Mouse (Mus musculus): ENCODE measurements around the gene Lgals4. TPM values are rescaled to one million over a fixed set of nuclear protein-coding genes. Genes with fewer than 3 reads are reported as not detected.

The Lgals4 gene
- total and polyA plus RNA-seq, 3 experiments, result 2.1 to 5.1 TPM; not detected in 1

GRCm38 (mm10) chr7:28824941-28825685 is 8.5 kb upstream of the Lgals4 start, which contains the start of gene Ech1 (continued):
- TF ChIP-seq POLR2AphosphoS5 (IDR thresholded peaks at IDR 0.05; ENCODE audit: borderline replicate concordance, low read depth, low read length), result no peak
- no peak; a peak in 1 of 4 replicates for TF ChIP-seq EP300 (IDR thresholded peaks at IDR 0.05; ENCODE audit: low read depth in 1 of 2, low read length in 2 of 2)
- TF ChIP-seq NELFE (IDR thresholded peaks at IDR 0.05; ENCODE audit: low read depth, low read length), result peak; percentile 64; the same call in 1 of the 2 replicates
- no peak for TF ChIP-seq MAZ (IDR thresholded peaks at IDR 0.05; ENCODE audit: low read depth, low read length)
- TF ChIP-seq NRF1 (IDR thresholded peaks at IDR 0.05; ENCODE audit: insufficient read depth, low read depth, low read length, poor library complexity, severe bottlenecking), result peak; percentile 62
- no peak for TF ChIP-seq ZMIZ1 (IDR thresholded peaks at IDR 0.05; ENCODE audit: low read depth, low read length)
- TF ChIP-seq CHD1 (IDR thresholded peaks at IDR 0.05; ENCODE audit: low read depth, low read length), result peak; percentile 85; the same call in 1 of the 2 replicates
- TF ChIP-seq BHLHE40 (IDR thresholded peaks at IDR 0.05; ENCODE audit: borderline replicate concordance, low read depth, low read length), result no peak
- no peak for TF ChIP-seq CTCF (IDR thresholded peaks at IDR 0.05 in 2 of 3, conservative IDR thresholded peaks at IDR 0.05 in 1 of 3; ENCODE audit: control insufficient read depth in 1 of 3, insufficient read depth in 1 of 3, low read depth in 2 of 3, low read length in 3 of 3, poor library complexity in 1 of 3, severe bottlenecking in 1 of 3)
- TF ChIP-seq GATA1 (IDR thresholded peaks at IDR 0.05; ENCODE audit: low read depth, low read length), result no peak

- Histone ChIP-seq H3K27ac (ENCODE audit: control insufficient read depth, low read depth, low read length) (peak overlapping the region; percentile 89), H3K4me3 (ENCODE audit: control insufficient read depth in 1 of 2, insufficient read depth in 1 of 2, low read depth in 2 of 2, low read length in 2 of 2) (peak overlapping the region; percentile 77 to 85), H3K9me3 (replicated peaks; ENCODE audit: insufficient read depth, low read length) (no peaks in the 10 kb centered on the region), H3K36me3 (ENCODE audit: control insufficient read depth in 1 of 2, insufficient read depth in 2 of 2, low read length in 2 of 2) (peaks cover 12 to 48% of the 10 kb centered on the region in 2 experiments; a peak in 3 of 4 replicates), H3K79me2 (ENCODE audit: control insufficient read depth, insufficient read depth, low read length, poor library complexity) (peaks cover 4% of the 10 kb centered on the region), H3K27me3 (ENCODE audit: control insufficient read depth in 1 of 2, insufficient read depth in 2 of 2, low read length in 2 of 2) (no peaks in the 10 kb centered on the region), H3K4me1 (ENCODE audit: control insufficient read depth in 1 of 2, insufficient read depth in 2 of 2, low read length in 2 of 2) (peaks cover 6 to 41% of the 10 kb centered on the region in 2 experiments), H3K9ac (ENCODE audit: control insufficient read depth, low read depth, low read length, poor library complexity, severe bottlenecking) (peak overlapping the region; percentile 97)
- peak; percentile 67 for DNase-seq (ENCODE audit: low read depth, low spot score)
- TF ChIP-seq SIN3A (IDR thresholded peaks at IDR 0.05; ENCODE audit: low read length) (0 out of 2 replicates have a peak, but pooled peaks have one; percentile 12), KAT2A (conservative IDR thresholded peaks at IDR 0.05; ENCODE audit: low read depth, low read length) (no peak), CHD1 (IDR thresholded peaks at IDR 0.05; ENCODE audit: low read depth, low read length) (no peak; the same call in 1 of the 2 replicates), USF1 (IDR thresholded peaks at IDR 0.05; ENCODE audit: low read depth, low read length) (no peak), TBP (IDR thresholded peaks at IDR 0.05; ENCODE audit: low read depth, low read length) (no peak), GATA1 (IDR thresholded peaks at IDR 0.05; ENCODE audit: low read depth, low read length) (no peak), MAFK (IDR thresholded peaks at IDR 0.05; ENCODE audit: borderline replicate concordance, low read depth, low read length) (no peak), E2F4 (IDR thresholded peaks at IDR 0.05; ENCODE audit: borderline replicate concordance, low read depth, low read length) (no peak), MAZ (IDR thresholded peaks at IDR 0.05; ENCODE audit: low read depth, low read length) (0 out of 2 replicates have a peak, but pooled peaks have one; percentile 32), ETS1 (IDR thresholded peaks at IDR 0.05; ENCODE audit: low read depth, low read length) (no peak), GABPA (IDR thresholded peaks at IDR 0.05; ENCODE audit: low read depth, low read length) (no peak), MYB (IDR thresholded peaks at IDR 0.05; ENCODE audit: low read depth, low read length) (no peak), ZKSCAN1 (IDR thresholded peaks at IDR 0.05; ENCODE audit: low read depth, low read length) (peak; percentile 34; the same call in 1 of the 2 replicates), NRF1 (IDR thresholded peaks at IDR 0.05; ENCODE audit: insufficient read depth, low read depth, low read length, poor library complexity, severe bottlenecking) (no peak), ELF1 (IDR thresholded peaks at IDR 0.05; ENCODE audit: low read depth, low read length) (no peak), CTCF (IDR thresholded peaks at IDR 0.05 in 2 of 3, conservative IDR thresholded peaks at IDR 0.05 in 1 of 3; ENCODE audit: control insufficient read depth in 1 of 3, insufficient read depth in 1 of 3, low read depth in 2 of 3, low read length in 3 of 3, poor library complexity in 1 of 3, severe bottlenecking in 1 of 3) (no peak), SMC3 (IDR thresholded peaks at IDR 0.05; ENCODE audit: low read depth, low read length) (no peak), EP300 (IDR thresholded peaks at IDR 0.05; ENCODE audit: low read depth in 1 of 2, low read length in 2 of 2) (0 out of 4 replicates have a peak, but pooled peaks of 1 of the 2 experiments have one; percentile 16), JUND (IDR thresholded peaks at IDR 0.05; ENCODE audit: low read depth, low read length) (no peak), RCOR1 (IDR thresholded peaks at IDR 0.05; ENCODE audit: low read depth, low read length) (no peak), POLR2A (IDR thresholded peaks at IDR 0.05; ENCODE audit: control insufficient read depth in 1 of 2, insufficient read depth in 1 of 2, low read depth in 1 of 2, low read length in 2 of 2, poor library complexity in 1 of 2) (0 out of 4 replicates have a peak, but pooled peaks of 1 of the 2 experiments have one; percentile 28), MEF2A (IDR thresholded peaks at IDR 0.05; ENCODE audit: extremely low read depth, insufficient replicate concordance, low read depth, low read length, poor library complexity, severe bottlenecking) (no peak), HCFC1 (IDR thresholded peaks at IDR 0.05; ENCODE audit: low read depth, low read length) (no peak), ZC3H11A (IDR thresholded peaks at IDR 0.05; ENCODE audit: low read depth, low read length) (0 out of 2 replicates have a peak, but pooled peaks have one; percentile 13), POLR2AphosphoS2 (IDR thresholded peaks at IDR 0.05; ENCODE audit: low read length) (no peak), MXI1 (IDR thresholded peaks at IDR 0.05; ENCODE audit: low read depth, low read length) (peak; percentile 31; the same call in 1 of the 2 replicates)
Measured at GRCm38 (mm10) chr7:28825686-28826401, 7.8 kb upstream of the Lgals4 start.
